24 mouse cellular contexts compared by ENCODE assay signal in the genomic region with DNA sequence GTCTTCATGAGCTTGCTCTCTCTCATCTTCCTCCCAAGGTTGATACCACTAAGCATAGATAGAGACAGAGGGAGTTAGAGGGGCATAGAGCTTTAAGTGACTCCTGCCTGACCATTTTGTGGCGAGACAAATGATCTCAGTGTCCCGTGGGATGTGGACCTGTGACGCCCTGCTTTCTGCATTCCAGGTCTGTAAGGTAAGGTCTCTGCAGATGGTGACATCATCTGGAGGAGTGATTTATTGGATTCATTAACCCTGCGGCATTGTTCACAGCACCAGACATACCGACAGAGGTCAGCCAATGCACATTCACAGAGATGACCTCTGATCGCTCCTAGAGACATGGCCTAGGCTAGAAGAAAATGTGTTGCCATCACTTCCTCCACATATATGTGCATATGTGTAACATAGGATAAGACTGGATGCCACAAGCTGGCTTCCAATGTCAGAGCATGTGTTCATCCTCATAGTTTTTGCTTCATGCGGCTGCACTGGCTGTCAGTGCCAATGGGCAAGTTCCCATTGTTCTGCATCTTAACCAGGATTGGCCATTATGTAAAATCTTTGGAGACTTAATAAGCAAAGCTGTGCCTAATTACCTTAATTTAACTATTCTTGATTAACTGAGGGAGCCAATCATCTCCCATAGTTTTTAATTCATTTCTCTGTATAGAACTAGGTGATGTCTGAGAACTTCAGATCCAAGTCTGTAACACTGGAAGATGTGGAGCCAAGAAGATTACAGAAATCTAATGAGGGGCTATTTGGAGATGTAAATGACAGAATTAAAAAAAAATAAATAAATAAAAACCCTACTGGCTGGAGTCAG. TPM values are rescaled to one million over a fixed set of nuclear protein-coding genes. Genes with fewer than 3 reads are reported as not detected.
A peak's percentile ranks its signal among the peaks of the same experiment; 100 is the strongest.
DNase-seq lines count a peak whose midpoint lies in the region; ATAC-seq and TF ChIP-seq lines count a peak whose summit lies in the region.
"Had no signal": no experiment of that assay in that cellular context is flagged by ENCODE, and none has a peak within 500 bp of the region (broad histone marks: within the 10 kb centered on the region; RNA-seq: fewer than 3 reads in every experiment).

No protein-coding gene starts in this region.

- no peaks in the 10 kb centered on the region for H3K9me3 ChIP-seq in forebrain, embryonic 15.5 days
- H3K9me3 ChIP-seq in forebrain, embryonic 10.5 days: no peaks in the 10 kb centered on the region
- no peaks in the 10 kb centered on the region for H3K9me3 ChIP-seq in kidney, postnatal 0 days (replicated peaks; ENCODE audit: low read length)
- H3K9me3 ChIP-seq in forebrain, postnatal 0 days (ENCODE audit: low read length): no peaks in the 10 kb centered on the region
- H3K9me3 ChIP-seq: embryonic facial prominence, embryonic 12.5 days; hindbrain, embryonic 12.5 days had no signal

- no peak overlapping the region for H3K4me2 ChIP-seq in forebrain, embryonic 15.5 days (replicated peaks)
- H3K4me2 ChIP-seq in kidney, postnatal 0 days (ENCODE audit: low read length): no peak overlapping the region
- no peak overlapping the region for H3K4me2 ChIP-seq in forebrain, postnatal 0 days (ENCODE audit: low read depth)
- H3K4me2 ChIP-seq: embryonic facial prominence, embryonic 12.5 days; hindbrain, embryonic 12.5 days; liver, embryonic 11.5 days; midbrain, embryonic 11.5 days had no signal

- ATAC-seq in forebrain, embryonic 15.5 days (replicated peaks): peak; percentile 54
- 0 out of 2 replicates have a peak, but pooled peaks have one; percentile 43 for ATAC-seq in kidney, postnatal 0 days (replicated peaks; ENCODE audit: low FRiP score, low read depth)
- ATAC-seq in forebrain, postnatal 0 days: no peak; the same call in 1 of the 2 replicates

- peak overlapping the region; percentile 60 for H3K27ac ChIP-seq in forebrain, embryonic 15.5 days (replicated peaks)
- no peak overlapping the region for H3K27ac ChIP-seq in forebrain, embryonic 10.5 days
- H3K27ac ChIP-seq in kidney, postnatal 0 days: no peak overlapping the region
- H3K27ac ChIP-seq in forebrain, postnatal 0 days (ENCODE audit: low read depth, low read length): no peak overlapping the region
- H3K27ac ChIP-seq: embryonic facial prominence, embryonic 12.5 days; hindbrain, embryonic 12.5 days; macrophage; stomach, postnatal 0 days had no signal

- no peak for TF ChIP-seq CTCF in kidney, postnatal 0 days (IDR thresholded peaks at IDR 0.05; ENCODE audit: low read depth)
- no peak for TF ChIP-seq CTCF in forebrain, postnatal 0 days (IDR thresholded peaks at IDR 0.05; ENCODE audit: low read depth)

- no peak overlapping the region for H3K4me3 ChIP-seq in forebrain, embryonic 15.5 days
- no peak overlapping the region for H3K4me3 ChIP-seq in forebrain, embryonic 10.5 days
- no peak overlapping the region for H3K4me3 ChIP-seq in kidney, postnatal 0 days (replicated peaks; ENCODE audit: low read depth, low read length)
- H3K4me3 ChIP-seq in forebrain, postnatal 0 days (ENCODE audit: low read depth, low read length): no peak overlapping the region
- H3K4me3 ChIP-seq: embryonic facial prominence, embryonic 12.5 days; erythroblast, embryonic 14.5 days; hindbrain, embryonic 12.5 days had no signal

- WGBS in forebrain, embryonic 15.5 days: 63% methylated on average over 7 of the region's 7 CpGs
- WGBS in forebrain, embryonic 10.5 days: 84% methylated on average over 7 of the region's 7 CpGs
- 40% methylated on average over 7 of the region's 7 CpGs for WGBS in kidney, postnatal 0 days
- 52% methylated on average over 7 of the region's 7 CpGs for WGBS in forebrain, postnatal 0 days

- peaks cover 17% of the 10 kb centered on the region for H3K4me1 ChIP-seq in forebrain, embryonic 15.5 days
- H3K4me1 ChIP-seq in forebrain, embryonic 10.5 days: peaks cover 8% of the 10 kb centered on the region; the same call in 1 of the 2 replicates
- H3K4me1 ChIP-seq in kidney, postnatal 0 days (replicated peaks; ENCODE audit: insufficient read depth, low read length): no peaks in the 10 kb centered on the region
- H3K4me1 ChIP-seq in forebrain, postnatal 0 days (ENCODE audit: insufficient read depth): no peaks in the 10 kb centered on the region
- H3K4me1 ChIP-seq: embryonic facial prominence, embryonic 12.5 days; hindbrain, embryonic 12.5 days had no signal

- no peak overlapping the region for H3K9ac ChIP-seq in forebrain, embryonic 15.5 days (replicated peaks)
- H3K9ac ChIP-seq in kidney, postnatal 0 days (ENCODE audit: low read depth, low read length): no peak overlapping the region
- H3K9ac ChIP-seq in forebrain, postnatal 0 days: no peak overlapping the region
- H3K9ac ChIP-seq: embryonic facial prominence, embryonic 12.5 days; hindbrain, embryonic 12.5 days had no signal

- no peaks in the 10 kb centered on the region for H3K36me3 ChIP-seq in forebrain, embryonic 15.5 days
- no peaks in the 10 kb centered on the region for H3K36me3 ChIP-seq in forebrain, embryonic 10.5 days (replicated peaks)
- no peaks in the 10 kb centered on the region for H3K36me3 ChIP-seq in kidney, postnatal 0 days (ENCODE audit: insufficient read depth, low read length)
- no peaks in the 10 kb centered on the region for H3K36me3 ChIP-seq in forebrain, postnatal 0 days (ENCODE audit: insufficient read depth)
- H3K36me3 ChIP-seq: embryonic facial prominence, embryonic 12.5 days; hindbrain, embryonic 12.5 days had no signal

- DNase-seq in forebrain, embryonic 10.5 days (ENCODE audit: extremely low spot score, low spot score): no peak
- DNase-seq in kidney, postnatal 0 days (ENCODE audit: low spot score): peak; percentile 15
- DNase-seq in kidney, adult 11 months: no peak
- peak; percentile 11 for DNase-seq in forebrain, postnatal 0 days
- DNase-seq in mesoderm, embryonic 11.5 days (ENCODE audit: low read depth, low spot score): peak; percentile 77
- no peak for DNase-seq in spleen, postnatal 14 days (ENCODE audit: low spot score in 2 of 2)
- no peak for DNase-seq in left cerebral cortex, adult 8-10 months (ENCODE audit: low spot score in 2 of 2)
- DNase-seq: adrenal gland, postnatal 36 days; cerebellum, adult 18-20 months; cerebellum, postnatal 25 days; gastrocnemius, postnatal 25 days; lung, adult 18-20 months had no signal

- H3K27me3 ChIP-seq in forebrain, embryonic 15.5 days: no peaks in the 10 kb centered on the region
- H3K27me3 ChIP-seq in forebrain, embryonic 10.5 days (ENCODE audit: poor library complexity, severe bottlenecking): no peaks in the 10 kb centered on the region
- no peaks in the 10 kb centered on the region for H3K27me3 ChIP-seq in kidney, postnatal 0 days (ENCODE audit: insufficient read depth, low read length)
- no peaks in the 10 kb centered on the region for H3K27me3 ChIP-seq in forebrain, postnatal 0 days (ENCODE audit: insufficient read depth, low read length)
- H3K27me3 ChIP-seq: embryonic facial prominence, embryonic 12.5 days; hindbrain, embryonic 12.5 days had no signal

RNA-seq across cellular contexts. Expression of gene Gucy1b2, which starts 9.5 kb away (rescaled TPM):
- 3.5 and 4.3 TPM in 2 replicates for polyA plus RNA-seq in forebrain, embryonic 15.5 days (2015; fragmentation: Nextera tagmentation; extraction: Ambion mirVana)
- polyA plus RNA-seq in forebrain, embryonic 10.5 days (2016; fragmentation: Nextera tagmentation; extraction: Ambion mirVana): 0.06 TPM in 1 of 2 replicates, not detected in the other
- polyA plus RNA-seq in kidney, postnatal 0 days (2015; fragmentation: Nextera tagmentation; extraction: Ambion mirVana): not detected in 2 replicates
- total RNA-seq in forebrain, postnatal 0 days (2014; rRNA removed): 0.92 and 1.4 TPM in 2 replicates
- 0.64 and 0.84 TPM in 2 replicates for polyA plus RNA-seq in forebrain, postnatal 0 days (2015; fragmentation: Nextera tagmentation; extraction: Ambion mirVana)
- under 1 TPM in 3 of 4 experiments, not detected in 1; 0.11 to 0.28 (median 0.19) TPM for total RNA-seq in left cerebral cortex, adult 8-10 months (2022)
- total RNA-seq: CH12.LX; gastrocnemius, postnatal 25 days; MEL had no signal
- polyA plus RNA-seq: erythroblast, embryonic 14.5 days; large intestine, adult 2 months; macrophage; stomach, postnatal 0 days; urinary bladder, adult 2 months had no signal

Comparison
In these comparisons a context has a peak if more than half of its experiments do, and no peak if none do; other contexts are left out.
1. DNase-seq: peak in kidney, postnatal 0 days (single experiment), forebrain, postnatal 0 days (single experiment) and mesoderm, embryonic 11.5 days (single experiment); none in forebrain, embryonic 10.5 days (single experiment), kidney, adult 11 months (single experiment), spleen, postnatal 14 days (0 of 2) and left cerebral cortex, adult 8-10 months (0 of 2).